Mouse (Mus musculus) ES-E14 (cell line): Measurements from ENCODE around the gene Dhrs9. TPM values are rescaled to one million over a fixed set of nuclear protein-coding genes. Genes with fewer than 3 reads are reported as not detected.

ENCODE experiments used
- DNase-seq: peaks from one replicate; pipeline ENCODE4 v3.0.0-alpha.2; 2013; ENCODE audit warnings: low read depth, low spot score
- H3K27ac ChIP-seq: 2 replicates; pipeline ENCODE4 v1.5.1; 2012; ENCODE audit warnings: low read depth, mild to moderate bottlenecking, low read length, moderate library complexity, mixed read lengths; ENCODE audit not compliant: poor library complexity, insufficient read depth, severe bottlenecking
- H3K36me3 ChIP-seq: 2 replicates; pipeline ENCODE4 v1.6.1; 2012; ENCODE audit warnings: mild to moderate bottlenecking, low read length, moderate library complexity, mixed read lengths; ENCODE audit not compliant: control insufficient read depth, poor library complexity, insufficient read depth, severe bottlenecking
- H3K4me1 ChIP-seq, 2 experiments: fragments of 150-350 bp in 1 of 2; sonication (generic) in 1 of 2; 2 replicates each; pipeline ENCODE4 v1.6.1; 2012; ENCODE audit warnings: low read length in 2 of 2, mild to moderate bottlenecking in 1 of 2, mixed read lengths in 1 of 2; ENCODE audit not compliant: control insufficient read depth in 2 of 2, insufficient read depth in 2 of 2, poor library complexity in 1 of 2
- H3K4me3 ChIP-seq, 2 experiments: fragments of 150-350 bp in 1 of 2; sonication (generic) in 1 of 2; 2 replicates each; pipeline ENCODE4 v1.5.1; 2012; ENCODE audit warnings: low read length in 2 of 2, low read depth in 1 of 2, mild to moderate bottlenecking in 1 of 2, mixed read lengths in 1 of 2; ENCODE audit not compliant: insufficient read depth in 1 of 2, poor library complexity in 1 of 2, severe bottlenecking in 1 of 2
- H3K9ac ChIP-seq: 2 replicates; pipeline ENCODE4 v1.6.1; 2012; ENCODE audit warnings: low read depth, mild to moderate bottlenecking, low read length, mixed read lengths; ENCODE audit not compliant: poor library complexity, insufficient read depth, severe bottlenecking
- H3K9me3 ChIP-seq: fragments of 150-350 bp; sonication (generic); 2 replicates; pipeline ENCODE4 v1.6.1; 2012; ENCODE audit warnings: low read depth, mild to moderate bottlenecking, low read length; ENCODE audit not compliant: control insufficient read depth, insufficient read depth
- CHD2 ChIP-seq: IDR thresholded peaks from 2 replicates; pipeline ENCODE4 v1.6.1; 2014; ENCODE audit warnings: mild to moderate bottlenecking, low read depth, low read length, inconsistent platforms
- HCFC1 ChIP-seq: IDR thresholded peaks from 2 replicates; pipeline ENCODE4 v1.6.1; 2012; ENCODE audit warnings: low read length, inconsistent platforms, borderline replicate concordance; ENCODE audit not compliant: insufficient read depth
- MAFK ChIP-seq: IDR thresholded peaks from 2 replicates; pipeline ENCODE4 v1.6.1; 2014; ENCODE audit warnings: mild to moderate bottlenecking, low read depth, low read length, inconsistent platforms; ENCODE audit not compliant: insufficient read depth
- ZC3H11A ChIP-seq: IDR thresholded peaks from 2 replicates; pipeline ENCODE4 v1.6.1; 2012; ENCODE audit warnings: low read depth, mild to moderate bottlenecking, inconsistent platforms, low read length, borderline replicate concordance
- ZNF384 ChIP-seq: IDR thresholded peaks from 2 replicates; pipeline ENCODE4 v1.6.1; 2012; ENCODE audit warnings: low read depth, low read length, inconsistent platforms
- in situ Hi-C, 2 experiments: fragments of 600-800 bp; cut with MboI; formaldehyde crosslinking; loops; one replicate each; pipeline ENCODE4 v1.15.1; 2025; ENCODE audit warnings: low sequenced_read_pairs in 2 of 2, inconsistent platforms in 1 of 2; ENCODE audit not compliant: unreplicated experiment in 2 of 2
- total RNA-seq: library from RNA; depleted of rRNA; stranded (reverse); fragments of 300-350 nt; gene quantifications from 2 replicates; pipeline ENCODE4 v1.2.3, GENCODE M21; 2012; rRNA removed

Gene Dhrs9
- total RNA-seq, 1 experiment = 0.40 TPM

DNA sequence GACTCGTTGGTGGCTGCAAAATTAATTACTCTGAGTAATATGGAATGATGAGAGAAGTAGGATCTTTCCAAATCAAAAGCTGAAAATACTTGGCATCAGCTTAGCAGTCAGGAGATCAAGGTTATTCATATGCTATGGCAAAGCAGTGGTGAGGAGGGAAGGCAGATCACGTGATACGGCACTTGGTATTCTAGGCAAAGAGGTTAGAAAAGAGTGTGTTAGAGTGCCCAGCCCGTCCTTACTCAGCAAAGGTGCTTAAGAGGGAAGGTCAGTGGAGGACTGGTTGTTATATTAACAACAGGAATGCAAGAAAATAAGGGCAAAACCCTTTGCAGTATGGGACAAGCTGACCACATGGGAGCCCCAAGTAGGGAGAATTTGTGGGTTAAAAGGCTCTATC, 68.3 kb downstream of the Dhrs9 start:
- in situ Hi-C loops = no loop called here
- H3K36me3 ChIP-seq = peaks cover 6% of the 10 kb centered on the region; the same call in 1 of the 2 replicates
- TF ChIP-seq ZC3H11A = no peak
- no peak for TF ChIP-seq CHD2
- TF ChIP-seq MAFK = no peak
- TF ChIP-seq HCFC1 = no peak

DNA sequence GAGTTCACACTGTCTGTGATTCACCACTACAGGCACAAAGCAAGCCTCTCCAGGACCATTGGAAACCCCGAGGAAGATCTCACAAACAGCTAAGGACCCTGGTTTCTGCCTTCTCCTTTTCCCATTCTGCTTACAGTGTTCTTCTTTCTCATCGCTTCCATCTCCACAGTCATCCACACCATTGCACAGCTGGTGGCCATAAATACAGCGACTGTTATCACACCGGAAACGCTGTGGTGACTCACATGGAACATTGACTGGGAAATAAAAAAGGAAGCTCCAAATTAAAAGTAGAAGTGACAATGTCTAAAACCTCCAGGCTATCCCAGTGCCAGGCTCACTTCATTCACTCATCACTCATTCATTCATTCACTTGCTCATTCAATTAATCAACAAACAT, 70.9 kb downstream of the Dhrs9 start:
- TF ChIP-seq ZNF384 = no peak
- no peak for TF ChIP-seq CHD2
- no peak for TF ChIP-seq MAFK
- no peak for TF ChIP-seq HCFC1
- no peak for TF ChIP-seq ZC3H11A
- Histone ChIP-seq H3K4me3 (no peak overlapping the region), H3K9me3 (no peaks in the 10 kb centered on the region), H3K4me1 (no peaks in the 10 kb centered on the region), H3K27ac (no peak overlapping the region), H3K9ac (no peak overlapping the region), H3K36me3 (peaks cover 14% of the 10 kb centered on the region; the same call in 1 of the 2 replicates)
- no peak for DNase-seq
- in situ Hi-C loops = no loop called here

More for the DNA sequence above, 68.3 kb downstream of the Dhrs9 start:
- Histone ChIP-seq H3K27ac (no peak overlapping the region), H3K4me3 (no peak overlapping the region), H3K4me1 (no peaks in the 10 kb centered on the region), H3K9me3 (no peaks in the 10 kb centered on the region), H3K9ac (no peak overlapping the region)
- no peak for DNase-seq

Other genes with a start within 250 kb of the Dhrs9 start
- gene Nostrin, start 244.6 kb upstream of the Dhrs9 start, total RNA-seq = 0.21 and 2.5 TPM in 2 replicates
- 43.2 and 64.6 TPM in 2 replicates for gene Spc25, start 174.3 kb upstream of the Dhrs9 start, total RNA-seq
- 0.27 and 0.53 TPM in 2 replicates for gene G6pc2, start 169.4 kb upstream of the Dhrs9 start, total RNA-seq
- gene Abcb11, start 37.8 kb upstream of the Dhrs9 start, total RNA-seq = 0.37 and 1.1 TPM in 2 replicates
- gene Lrp2, start 205.6 kb downstream of the Dhrs9 start, total RNA-seq = 103 and 124 TPM in 2 replicates